Mouse (Mus musculus) frontal cortex, postnatal 25 days (tissue): ENCODE results near the gene Hist1h4n.
A peak's percentile ranks its signal among the peaks of the same experiment; 100 is the strongest.
"Not testable (repeated sequence)": the region's sequence is repeated elsewhere in the genome, so short reads cannot be mapped to it uniquely, and the experiment has no call there.

Experiments used
- DNase-seq, 2 experiments: peaks; one replicate each; pipeline ENCODE4 v3.0.0; 2022; ENCODE audit warnings: low spot score in 2 of 2

Hist1h4n gene

DNA sequence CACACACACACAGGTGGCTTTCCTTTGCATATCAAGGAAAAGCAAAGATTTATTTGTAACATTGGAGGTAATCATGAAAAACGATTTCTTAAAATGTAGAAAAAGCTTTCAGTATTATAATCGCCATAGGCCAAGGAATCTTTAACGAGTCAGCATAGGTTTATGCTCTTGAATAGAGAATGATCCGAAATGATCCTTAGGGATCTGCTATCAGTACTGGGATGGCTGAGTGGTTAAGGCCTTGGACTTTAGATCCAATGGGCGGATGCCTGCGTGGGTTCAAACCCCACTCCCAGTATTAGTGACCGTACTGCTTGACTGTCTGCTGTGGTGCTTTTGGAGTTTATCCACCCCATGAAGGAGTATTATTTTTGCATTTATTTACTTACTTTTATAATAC is 36.4 kb downstream of the Hist1h4n start:
- DNase-seq, result no peak

DNA sequence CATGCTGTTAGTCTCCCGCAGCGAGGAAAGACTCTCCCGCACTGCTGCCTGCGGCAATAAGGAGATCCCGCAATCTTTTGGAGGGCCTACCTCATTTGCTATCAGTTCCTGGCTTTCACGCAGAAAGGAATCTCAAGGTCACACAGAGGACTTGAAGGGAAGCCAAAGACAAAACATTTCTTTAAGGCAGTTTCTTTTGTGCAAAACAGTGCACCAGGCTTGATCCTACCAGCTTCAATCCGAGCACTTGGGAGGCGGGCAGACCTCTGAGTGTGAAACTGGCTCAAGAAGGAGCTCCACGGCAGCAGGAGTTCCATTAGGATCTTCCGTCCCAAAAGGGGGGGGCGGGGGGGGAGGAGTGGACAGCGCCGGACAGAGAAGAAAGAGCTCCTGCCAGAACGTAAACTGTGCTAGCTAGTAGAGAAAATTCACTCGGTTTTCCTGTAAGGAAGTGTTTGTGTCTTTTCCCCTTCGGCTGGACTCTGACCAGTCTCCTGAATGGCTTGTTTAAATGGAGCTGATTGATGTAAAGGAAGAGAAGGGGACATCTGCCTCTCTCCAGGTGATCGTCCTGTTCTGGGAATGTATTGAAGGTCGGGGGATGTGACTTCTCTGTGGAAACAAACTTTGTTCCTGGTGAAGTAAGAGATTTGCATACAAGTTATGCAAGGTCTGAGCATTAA is 41.3 kb downstream of the Hist1h4n start:
- no peak for DNase-seq

DNA sequence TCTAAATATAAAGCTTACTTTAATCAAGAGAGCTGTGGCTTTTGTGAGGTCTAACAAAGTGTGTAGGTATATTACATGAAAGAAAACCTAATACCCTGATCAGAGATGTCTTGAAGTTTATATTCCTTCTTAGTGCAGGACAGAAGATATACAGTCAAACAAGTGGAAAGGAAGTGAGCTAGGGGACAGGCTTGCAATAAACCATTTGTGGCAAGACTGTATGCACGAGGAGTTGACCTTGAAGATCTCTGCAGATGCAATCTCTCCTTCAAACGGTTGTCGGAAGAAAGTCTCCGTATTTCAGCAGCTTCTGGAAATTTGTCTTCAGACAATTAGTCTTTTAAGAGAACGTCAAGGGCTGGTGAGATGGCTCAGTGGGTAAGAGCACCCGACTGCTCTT is 42.1 kb downstream of the Hist1h4n start:
- DNase-seq, result no peak

DNA sequence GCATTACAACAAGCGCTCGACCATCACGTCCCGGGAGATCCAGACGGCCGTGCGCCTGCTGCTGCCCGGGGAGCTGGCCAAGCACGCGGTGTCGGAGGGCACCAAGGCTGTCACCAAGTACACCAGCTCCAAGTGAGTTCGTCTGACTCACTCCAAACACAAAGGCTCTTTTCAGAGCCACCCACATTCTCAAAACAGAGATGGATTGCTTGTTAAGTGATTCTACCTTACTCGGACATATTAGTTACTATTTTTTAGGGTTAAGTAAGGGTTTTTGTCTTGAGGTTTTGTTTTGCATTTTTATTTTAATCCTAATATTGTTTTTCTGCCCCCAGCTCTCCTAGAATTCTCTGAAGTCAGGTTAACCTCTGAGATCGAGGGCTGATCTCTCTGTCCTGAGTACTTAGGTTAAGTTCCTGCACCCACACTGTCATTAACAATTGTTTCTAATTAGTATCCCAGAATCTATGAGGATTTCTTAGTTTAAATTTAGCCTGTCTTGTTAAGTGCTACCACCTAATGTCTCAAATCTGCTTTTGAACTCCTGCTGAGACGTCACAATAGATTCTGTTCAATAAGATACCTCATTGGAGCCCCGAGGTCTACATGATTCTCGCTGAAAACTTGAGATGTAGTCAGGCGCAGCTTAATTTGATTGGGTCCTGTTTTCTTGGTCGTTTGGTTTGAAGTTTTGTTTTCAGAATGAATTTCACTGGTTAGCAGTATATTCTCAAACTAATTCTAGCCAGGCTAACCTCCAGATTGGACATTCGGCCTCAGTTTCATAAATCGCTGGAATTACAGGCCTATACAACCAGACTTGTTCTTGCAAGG is 44.0 kb downstream of the Hist1h4n start:
- no peak for DNase-seq

DNA sequence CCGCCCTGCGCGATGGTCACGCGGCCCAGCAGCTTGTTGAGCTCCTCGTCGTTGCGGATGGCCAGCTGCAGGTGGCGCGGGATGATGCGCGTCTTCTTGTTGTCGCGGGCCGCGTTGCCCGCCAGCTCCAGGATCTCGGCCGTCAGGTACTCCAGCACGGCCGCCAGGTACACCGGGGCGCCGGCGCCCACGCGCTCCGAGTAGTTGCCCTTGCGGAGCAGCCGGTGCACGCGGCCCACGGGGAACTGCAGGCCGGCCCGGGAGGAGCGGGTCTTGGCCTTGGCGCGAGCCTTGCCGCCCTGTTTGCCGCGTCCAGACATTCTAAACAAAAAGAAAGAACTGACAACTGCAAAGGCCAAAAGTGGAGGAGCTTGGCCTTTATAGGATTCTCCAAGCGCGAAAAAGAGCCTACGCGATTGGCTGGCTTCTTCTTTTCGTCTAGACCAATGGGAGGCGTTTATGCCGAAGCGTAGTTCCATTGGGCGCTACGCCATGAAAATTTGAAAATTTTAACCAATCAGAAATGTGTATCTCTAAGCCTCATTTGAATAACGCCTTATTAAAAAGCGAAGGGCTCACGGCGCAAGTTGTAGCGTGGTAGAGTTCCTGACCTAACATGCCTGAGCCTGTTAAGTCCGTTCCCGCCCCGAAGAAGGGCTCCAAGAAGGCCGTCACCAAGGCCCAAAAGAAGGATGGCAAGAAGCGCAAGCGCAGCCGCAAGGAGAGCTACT is 44.9 kb downstream of the Hist1h4n start, which contains the start of the genes Hist1h2an and Hist1h2bp:
TSS of gene Hist1h2an (minus strand) at position 320 of the 731 bp plus-strand sequence.
TSS of gene Hist1h2bp (plus strand) at position 563 of the 731 bp plus-strand sequence.
- peak; percentile 70 to 82 for DNase-seq

DNA sequence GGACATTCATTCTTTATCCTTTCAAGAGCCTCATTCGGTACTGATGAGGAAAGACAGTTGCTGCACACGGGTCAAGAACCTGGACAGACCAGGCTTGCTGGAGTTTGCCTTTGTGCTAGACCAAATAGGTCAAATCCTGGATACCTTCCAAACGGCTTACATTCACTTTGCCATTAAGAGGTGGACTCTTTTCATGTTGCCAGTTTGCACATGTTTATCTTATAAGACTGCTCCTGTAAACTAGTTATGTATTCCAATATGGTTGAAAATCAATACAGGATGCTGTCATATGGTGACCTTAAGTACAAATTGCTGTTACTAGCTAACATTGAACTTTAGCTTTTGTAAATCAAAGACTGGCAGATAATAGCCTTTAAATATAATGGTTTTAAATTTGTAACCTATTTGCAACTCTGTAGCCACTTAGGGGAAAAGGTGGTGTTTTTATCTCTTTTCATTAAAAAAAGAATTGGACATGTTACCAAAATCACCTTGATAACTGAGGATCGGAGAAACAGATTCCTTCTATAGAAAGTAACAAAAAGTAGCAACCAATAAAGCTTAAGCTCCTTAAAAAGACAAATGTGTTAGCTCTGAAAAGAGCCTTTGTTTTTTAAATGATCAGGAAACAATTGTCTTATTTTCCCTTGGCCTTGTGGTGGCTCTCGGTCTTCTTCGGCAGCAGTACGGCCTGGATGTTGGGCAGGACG is 45.7 kb downstream of the Hist1h4n start:
- DNase-seq, result no peak

DNA sequence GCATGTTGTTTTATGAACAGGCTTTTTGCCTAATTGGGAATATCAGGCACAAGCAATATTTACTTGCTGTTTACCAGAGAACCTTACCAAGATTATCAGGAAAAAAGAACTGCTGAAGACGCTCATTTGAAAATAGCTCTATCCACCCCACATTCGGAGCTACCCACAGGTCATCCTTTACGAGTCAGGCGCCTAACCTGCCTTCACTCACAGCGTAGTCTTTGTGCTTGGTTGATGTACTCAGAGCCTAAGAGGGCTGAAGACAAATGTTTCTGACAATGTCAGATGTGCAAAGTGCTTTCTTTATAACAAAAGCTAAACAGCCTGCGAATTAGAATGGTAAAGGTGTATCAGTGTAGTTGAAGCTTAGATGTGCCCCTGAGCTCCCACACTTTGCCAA is 47.7 kb downstream of the Hist1h4n start:
- no peak for DNase-seq

DNA sequence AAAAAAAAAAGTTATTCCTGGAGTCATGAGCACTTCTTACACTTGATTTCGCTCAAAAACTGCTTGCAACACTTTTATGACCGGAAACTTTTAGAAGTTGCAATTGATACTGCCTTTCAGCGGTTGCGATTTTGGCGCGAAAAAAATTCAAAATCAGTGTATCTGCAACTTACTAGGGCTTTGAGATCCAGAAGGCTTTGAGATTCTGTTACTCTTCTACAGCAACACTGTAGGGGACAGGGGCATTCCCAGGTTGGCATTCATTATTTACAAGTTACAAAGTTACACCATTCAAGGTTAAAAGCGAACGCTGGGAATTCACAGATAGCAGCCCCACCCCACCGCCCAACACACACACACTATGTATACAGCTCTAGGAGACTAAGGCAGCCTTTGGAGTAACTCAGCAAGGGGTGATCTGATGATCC is 48.2 kb downstream of the Hist1h4n start:
- no peak for DNase-seq

DNA sequence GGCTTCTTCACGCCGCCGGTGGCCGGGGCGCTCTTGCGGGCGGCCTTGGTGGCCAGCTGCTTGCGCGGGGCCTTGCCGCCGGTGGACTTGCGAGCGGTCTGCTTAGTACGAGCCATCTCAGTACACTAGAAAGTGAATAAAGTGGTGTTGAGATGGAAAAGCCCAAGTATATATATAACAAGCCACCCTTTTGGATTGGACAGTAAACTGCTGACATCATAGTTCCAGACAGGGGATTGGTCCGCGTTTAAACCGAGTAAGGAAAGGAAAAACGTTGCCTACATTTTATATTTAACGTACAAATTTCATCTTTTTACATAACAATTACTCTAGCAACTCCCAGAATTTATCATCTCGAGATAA is 48.8 kb downstream of the Hist1h4n start, which contains the start of gene Hist1h3i:
TSS of gene Hist1h3i (minus strand) at position 116 of the 363 bp plus-strand sequence.
- peak; percentile 11 to 30 for DNase-seq

DNA sequence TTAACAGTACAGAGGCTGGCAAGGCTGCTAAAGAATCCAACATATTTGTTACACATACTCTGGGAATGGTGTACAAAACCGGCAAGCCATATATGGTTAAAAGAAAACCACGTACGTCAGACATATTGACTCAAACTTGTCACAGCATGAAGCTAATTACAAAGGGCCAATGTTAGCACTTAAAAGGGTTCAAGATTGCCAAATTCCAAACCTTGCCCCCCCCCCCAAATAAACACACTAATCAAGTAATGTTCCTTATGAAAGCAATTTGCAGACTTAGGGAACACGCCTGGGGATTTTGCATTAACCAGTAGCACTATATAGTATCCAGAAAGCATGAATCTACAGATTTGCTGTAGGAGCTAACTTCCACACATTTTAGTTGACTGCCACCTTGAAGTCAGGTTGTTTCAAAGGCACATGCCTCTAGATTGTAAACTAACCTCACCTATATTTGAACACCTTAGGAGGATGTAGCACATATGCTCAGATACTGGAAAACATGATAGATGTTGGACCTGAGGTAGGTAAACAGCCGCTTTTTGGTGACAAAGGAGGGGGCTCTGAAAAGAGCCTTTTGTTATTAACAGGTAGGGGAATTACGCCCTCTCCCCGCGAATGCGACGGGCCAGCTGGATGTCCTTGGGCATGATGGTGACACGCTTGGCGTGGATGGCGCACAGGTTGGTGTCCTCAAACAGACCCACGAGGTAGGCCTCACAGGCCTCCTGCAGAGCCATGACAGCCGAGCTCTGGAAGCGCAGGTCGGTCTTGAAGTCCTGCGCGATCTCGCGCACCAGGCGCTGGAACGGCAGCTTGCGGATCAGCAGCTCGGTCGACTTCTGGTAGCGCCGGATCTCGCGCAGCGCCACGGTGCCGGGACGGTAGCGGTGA is 49.4 kb downstream of the Hist1h4n start:
- not testable (repeated sequence) for DNase-seq
